Mouse (Mus musculus) bone marrow, adult 2 months (tissue): ENCODE results near the gene Khdc4. TPM values are rescaled to one million over a fixed set of nuclear protein-coding genes. Genes with fewer than 3 reads are reported as not detected.

Source experiments
- H3K27ac ChIP-seq: fragments of 200-500 bp; 2 replicates; pipeline ENCODE4 v1.5.1; 2012; ENCODE audit warnings: low read depth, mild to moderate bottlenecking, control low read depth, inconsistent platforms, low read length; ENCODE audit not compliant: control insufficient read depth, poor library complexity, insufficient read depth
- H3K4me1 ChIP-seq: fragments of 200-500 bp; 2 replicates; pipeline ENCODE4 v1.6.1; 2011; ENCODE audit warnings: low read length; ENCODE audit not compliant: control insufficient read depth, insufficient read depth
- H3K4me3 ChIP-seq: fragments of 200-500 bp; replicated peaks from 2 replicates; pipeline ENCODE3; 2011; ENCODE audit warnings: mild to moderate bottlenecking, low read depth, low read length, control low read depth; ENCODE audit not compliant: control insufficient read depth
- CTCF ChIP-seq: fragments of 200-500 bp; IDR thresholded peaks from 2 replicates; pipeline ENCODE4 v1.5.1; 2011; ENCODE audit warnings: low read length, control low read depth; ENCODE audit not compliant: control insufficient read depth, insufficient read depth
- POLR2A ChIP-seq: fragments of 200-500 bp; IDR thresholded peaks from 2 replicates; pipeline ENCODE4 v1.6.1; 2011; ENCODE audit warnings: low read depth, mild to moderate bottlenecking, control low read depth, low read length, borderline replicate concordance; ENCODE audit not compliant: control insufficient read depth
- WGBS: fragments of 180-500 bp; shearing (Covaris S2); methylation state at CpG from one replicate; pipeline ENCODE4 v1.1.7; 2018; 5-methylcytosine and 5-hydroxymethylcytosine counted together
- polyA plus RNA-seq: library from polyadenylated mRNA; stranded (reverse); fragments of >200 nt; gene quantifications from 2 replicates; pipeline ENCODE4 v1.2.4, GENCODE M21; 2011; ENCODE audit warnings: low replicate concordance; ENCODE audit not compliant: missing spikeins, insufficient read depth, insufficient read length

Khdc4 gene
- 23.2 and 37.6 TPM in 2 replicates for polyA plus RNA-seq

- H3K27ac ChIP-seq: peak within 1 kb of the TSS; percentile 98
- peak; percentile 96 for TF ChIP-seq POLR2A
- no peak for TF ChIP-seq CTCF
- WGBS: under 1% methylated on average over 47 of the region's 47 CpGs
- H3K4me3 ChIP-seq: peak within 1 kb of the TSS; percentile 77
- peaks cover 2% of the 10 kb centered on the region; the same call in 1 of the 2 replicates for H3K4me1 ChIP-seq
These were observed at the start of gene Khdc4 for GRCm38 (mm10) chr3:88684980-88685941. Gene Khdc4 (plus strand): TSS chr3:88685803.

- Histone ChIP-seq H3K4me1 (no peaks in the 10 kb centered on the region), H3K4me3 (no peak overlapping the region), H3K27ac (no peak overlapping the region)
- 90% methylated on average over 8 of the region's 8 CpGs for WGBS
- TF ChIP-seq CTCF (no peak), POLR2A (no peak)
These were observed 49.0 kb upstream of the Khdc4 start for GRCm38 (mm10) chr3:88636555-88636986.

GRCm38 (mm10) chr3:88637134-88637533 lies 48.5 kb upstream of the Khdc4 start:
- TF ChIP-seq CTCF (no peak), POLR2A (no peak)
- WGBS: 85% methylated on average over 5 of the region's 5 CpGs

GRCm38 (mm10) chr3:88639239-88639638 lies 46.4 kb upstream of the Khdc4 start:
- H3K4me3 ChIP-seq: no peak overlapping the region
- no peaks in the 10 kb centered on the region for H3K4me1 ChIP-seq
- TF ChIP-seq CTCF (no peak), POLR2A (no peak)
- 89% methylated on average over 12 of the region's 12 CpGs for WGBS
- no peak overlapping the region for H3K27ac ChIP-seq

More at GRCm38 (mm10) chr3:88637134-88637533, 48.5 kb upstream of the Khdc4 start:
- Histone ChIP-seq H3K4me3 (no peak overlapping the region), H3K4me1 (no peaks in the 10 kb centered on the region), H3K27ac (no peak overlapping the region)

- WGBS: 48% methylated on average over 1 of the region's 1 CpGs
- Histone ChIP-seq H3K4me1 (no peaks in the 10 kb centered on the region), H3K27ac (no peak overlapping the region), H3K4me3 (no peak overlapping the region)
- peak; percentile 40 for TF ChIP-seq CTCF
- no peak for TF ChIP-seq POLR2A
These were observed 44.9 kb upstream of the Khdc4 start for GRCm38 (mm10) chr3:88640676-88641075.

GRCm38 (mm10) chr3:88643078-88643477 lies 42.5 kb upstream of the Khdc4 start:
- WGBS: 85% methylated on average over 5 of the region's 5 CpGs
- Histone ChIP-seq H3K4me1 (no peaks in the 10 kb centered on the region; the same call in 1 of the 2 replicates), H3K27ac (no peak overlapping the region), H3K4me3 (no peak overlapping the region)
- TF ChIP-seq POLR2A (no peak), CTCF (no peak)

GRCm38 (mm10) chr3:88645937-88646336 lies 39.7 kb upstream of the Khdc4 start:
- Histone ChIP-seq H3K4me3 (no peak overlapping the region), H3K27ac (no peak overlapping the region), H3K4me1 (no peaks in the 10 kb centered on the region; the same call in 1 of the 2 replicates)
- WGBS: 88% methylated on average over 12 of the region's 12 CpGs
- TF ChIP-seq CTCF (no peak), POLR2A (no peak)

GRCm38 (mm10) chr3:88646426-88646995 lies 39.1 kb upstream of the Khdc4 start:
- H3K4me3 ChIP-seq: no peak overlapping the region
- no peak overlapping the region for H3K27ac ChIP-seq
- no peak for TF ChIP-seq CTCF
- TF ChIP-seq POLR2A: no peak

More at GRCm38 (mm10) chr3:88646426-88646995, 39.1 kb upstream of the Khdc4 start:
- no peaks in the 10 kb centered on the region; the same call in 1 of the 2 replicates for H3K4me1 ChIP-seq
- 79% methylated on average over 6 of the region's 6 CpGs for WGBS
